Mouse (Mus musculus) left cerebral cortex, adult 11 months (tissue): ENCODE results near the gene Dpf3.

Source experiments
- DNase-seq: peaks from one replicate; pipeline ENCODE4 v3.0.0; 2022; ENCODE audit warnings: low spot score

The Dpf3 gene

GRCm38 (mm10) chr12:83338345-83338744, 149.2 kb downstream of the Dpf3 start:
- DNase-seq, result no peak

GRCm38 (mm10) chr12:83337776-83338149, 149.8 kb downstream of the Dpf3 start:
- DNase-seq, result no peak

DNA sequence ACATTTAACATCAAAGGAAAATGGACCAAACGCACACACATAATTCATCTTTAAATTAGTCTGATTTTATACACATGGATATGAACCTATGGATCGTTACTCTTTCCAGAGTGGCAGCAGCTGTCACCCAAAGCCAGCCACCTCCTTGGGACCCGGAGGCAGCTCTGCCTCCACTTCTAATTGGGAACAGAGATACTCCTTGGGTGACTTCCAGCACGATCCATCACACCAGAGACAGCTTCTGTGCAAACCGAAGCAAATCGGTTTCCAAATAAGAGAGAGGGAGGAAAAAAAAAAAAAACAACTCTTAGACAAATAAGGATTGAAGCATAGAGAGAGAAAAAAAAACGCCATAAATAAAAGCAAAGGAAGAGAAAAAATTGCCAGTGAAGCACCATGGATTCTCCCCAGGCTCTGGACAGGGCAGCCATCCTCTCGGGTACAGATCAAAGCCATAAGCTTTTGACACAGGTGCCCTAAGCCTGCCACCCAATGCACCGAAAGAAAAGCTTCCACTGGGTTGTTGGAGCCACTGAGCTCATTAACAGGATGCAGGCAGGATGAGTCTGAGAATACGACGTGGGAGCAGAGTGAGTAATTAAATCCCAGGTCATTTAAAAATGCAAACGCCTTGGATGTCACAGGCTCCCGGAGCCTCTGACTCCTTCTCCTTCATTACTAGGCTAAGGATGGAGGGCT, 150.3 kb downstream of the Dpf3 start:
- no peak for DNase-seq

DNA sequence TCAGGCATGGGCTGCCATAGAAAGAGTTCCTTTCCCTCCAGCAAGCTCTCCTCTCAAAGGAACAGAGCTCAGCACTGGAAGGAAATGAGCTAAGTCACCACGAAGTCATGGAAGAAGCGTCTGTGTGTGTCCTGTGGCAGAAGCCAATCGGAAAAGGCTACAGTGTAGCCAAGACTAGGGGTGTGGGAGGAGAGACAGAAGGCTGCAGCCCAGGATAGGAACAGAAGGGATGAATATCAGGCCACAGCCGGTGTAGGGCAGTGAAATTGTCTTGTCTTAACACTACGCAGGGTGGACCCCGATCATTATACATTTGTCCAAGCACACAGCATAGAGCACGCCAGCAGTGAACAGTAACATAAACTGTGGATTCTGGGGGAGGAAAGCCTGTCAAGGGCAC, 157.5 kb downstream of the Dpf3 start:
- DNase-seq, result no peak

DNA sequence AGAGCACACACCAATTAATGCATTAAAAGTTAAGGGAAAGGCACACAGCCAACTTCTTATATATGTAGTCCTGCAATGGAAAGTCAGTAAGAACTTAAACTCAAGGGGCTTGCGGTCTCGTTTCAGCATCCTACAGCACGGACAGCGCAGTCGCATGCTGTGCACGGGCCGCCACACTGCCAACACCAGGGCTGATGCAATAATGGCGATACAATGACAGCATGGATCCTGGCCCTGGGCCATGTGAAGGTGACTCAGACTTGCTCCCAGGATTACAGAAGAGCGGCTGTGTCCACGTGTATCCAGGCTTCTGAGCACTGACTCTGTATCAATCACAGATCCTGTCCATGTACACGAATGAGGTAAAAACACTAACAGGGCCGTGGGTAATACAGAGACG, 158.6 kb downstream of the Dpf3 start:
- DNase-seq, result no peak

DNA sequence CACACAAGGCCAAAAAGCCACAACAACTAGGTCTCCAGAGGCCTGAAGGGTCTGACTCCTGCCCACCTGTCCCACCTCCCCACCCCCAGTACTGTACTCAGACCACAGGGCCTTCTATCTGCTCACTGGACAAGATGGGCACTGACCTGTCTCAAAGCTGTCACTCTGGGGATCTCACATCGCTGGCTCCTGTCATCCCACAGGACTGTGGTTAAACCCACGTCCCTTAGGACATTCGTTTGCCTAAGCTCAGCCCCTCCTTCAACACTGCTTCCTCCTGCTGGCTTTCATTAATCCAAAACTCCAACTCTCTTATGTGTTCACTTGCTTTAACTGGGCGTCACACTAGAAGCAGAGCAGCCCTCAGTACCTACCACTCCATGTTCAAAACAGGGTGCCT, 159.0 kb downstream of the Dpf3 start:
- no peak for DNase-seq

GRCm38 (mm10) chr12:83327451-83327850, 160.1 kb downstream of the Dpf3 start:
- DNase-seq, result no peak

- no peak for DNase-seq
Observed at GRCm38 (mm10) chr12:83320725-83321124, 166.8 kb downstream of the Dpf3 start.

GRCm38 (mm10) chr12:83317646-83318443, 169.7 kb downstream of the Dpf3 start:
- no peak for DNase-seq

DNA sequence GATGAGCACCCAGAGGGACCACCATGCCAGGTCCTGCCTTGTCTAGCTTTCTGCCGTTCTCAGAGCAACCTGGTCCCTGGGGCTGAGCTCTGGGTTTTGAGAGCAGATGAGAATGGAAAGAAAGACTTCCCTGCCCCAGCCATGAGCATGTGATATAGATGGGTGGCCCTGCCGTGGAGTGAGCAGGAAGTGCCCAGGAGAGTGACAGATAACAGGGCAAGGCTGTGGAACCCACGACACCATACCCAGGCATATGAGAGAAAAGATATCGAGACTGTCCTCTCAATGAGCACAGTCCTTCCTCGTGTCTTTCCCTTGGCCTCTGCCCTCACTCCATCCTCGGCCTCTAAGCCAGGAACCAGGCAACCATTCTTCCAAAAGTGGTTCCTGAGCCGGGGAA, 172.8 kb downstream of the Dpf3 start:
- no peak for DNase-seq

DNA sequence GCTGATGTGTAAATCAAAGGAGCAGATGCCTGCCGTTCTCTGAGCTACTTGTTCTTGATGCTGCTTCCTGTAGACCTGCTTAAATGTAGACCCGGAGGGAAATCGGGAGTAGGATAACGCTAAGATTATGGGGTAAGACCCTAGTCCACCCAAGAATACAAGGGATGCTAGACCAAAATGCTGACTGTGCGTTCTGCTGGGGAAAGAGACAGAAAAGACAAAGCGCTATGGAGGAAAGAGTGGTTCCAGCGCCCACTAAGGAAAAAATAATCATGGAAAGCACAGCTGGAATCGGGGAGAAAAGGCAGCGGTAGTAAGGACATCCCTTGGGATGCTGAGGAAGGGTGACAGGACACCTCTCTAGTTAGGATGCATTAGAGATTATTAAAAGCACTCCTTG, 174.7 kb downstream of the Dpf3 start:
- DNase-seq, result no peak

- DNase-seq, result no peak
Observed at GRCm38 (mm10) chr12:83310567-83310966, 176.9 kb downstream of the Dpf3 start.

GRCm38 (mm10) chr12:83309031-83309804, 178.3 kb downstream of the Dpf3 start:
- DNase-seq, result no peak

DNA sequence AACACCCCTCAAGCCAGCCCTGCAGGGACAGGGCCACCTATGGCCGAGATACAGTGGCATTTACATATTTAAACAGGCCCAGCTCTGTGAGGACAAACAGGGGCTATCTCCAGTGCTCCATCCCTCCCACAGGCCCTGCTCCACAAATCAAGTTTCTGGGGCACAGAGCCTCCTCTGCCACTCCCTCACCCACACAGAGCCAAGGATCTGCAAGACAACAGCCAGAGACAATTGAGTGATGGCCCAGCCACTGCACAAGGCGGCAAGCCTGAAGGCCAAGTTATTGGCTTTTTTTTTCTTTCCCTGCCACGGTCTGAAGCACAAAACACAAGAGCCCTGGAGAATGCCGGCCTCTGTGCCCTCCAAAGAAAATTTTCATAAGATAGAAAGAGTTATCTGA, 178.9 kb downstream of the Dpf3 start:
- no peak for DNase-seq

DNA sequence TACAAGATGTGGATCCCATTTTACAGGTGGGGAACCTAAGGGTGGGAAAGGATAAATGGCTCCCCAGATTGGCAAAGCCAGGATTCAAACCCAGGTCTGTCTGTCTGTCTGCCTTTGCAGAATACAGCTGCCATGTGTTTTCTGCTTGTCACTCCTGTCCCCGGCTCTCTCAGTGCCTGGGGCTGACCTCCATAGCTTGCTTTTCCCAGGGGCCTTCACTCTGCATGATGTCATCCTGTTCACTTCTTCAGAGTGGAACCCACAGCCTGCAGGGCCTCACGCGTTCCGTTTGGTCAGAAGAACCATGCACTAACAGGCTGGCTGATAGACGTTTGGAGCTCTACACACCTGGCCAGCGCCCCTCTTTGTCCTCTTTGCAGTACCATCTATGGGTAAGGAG, 184.3 kb downstream of the Dpf3 start:
- no peak for DNase-seq

DNA sequence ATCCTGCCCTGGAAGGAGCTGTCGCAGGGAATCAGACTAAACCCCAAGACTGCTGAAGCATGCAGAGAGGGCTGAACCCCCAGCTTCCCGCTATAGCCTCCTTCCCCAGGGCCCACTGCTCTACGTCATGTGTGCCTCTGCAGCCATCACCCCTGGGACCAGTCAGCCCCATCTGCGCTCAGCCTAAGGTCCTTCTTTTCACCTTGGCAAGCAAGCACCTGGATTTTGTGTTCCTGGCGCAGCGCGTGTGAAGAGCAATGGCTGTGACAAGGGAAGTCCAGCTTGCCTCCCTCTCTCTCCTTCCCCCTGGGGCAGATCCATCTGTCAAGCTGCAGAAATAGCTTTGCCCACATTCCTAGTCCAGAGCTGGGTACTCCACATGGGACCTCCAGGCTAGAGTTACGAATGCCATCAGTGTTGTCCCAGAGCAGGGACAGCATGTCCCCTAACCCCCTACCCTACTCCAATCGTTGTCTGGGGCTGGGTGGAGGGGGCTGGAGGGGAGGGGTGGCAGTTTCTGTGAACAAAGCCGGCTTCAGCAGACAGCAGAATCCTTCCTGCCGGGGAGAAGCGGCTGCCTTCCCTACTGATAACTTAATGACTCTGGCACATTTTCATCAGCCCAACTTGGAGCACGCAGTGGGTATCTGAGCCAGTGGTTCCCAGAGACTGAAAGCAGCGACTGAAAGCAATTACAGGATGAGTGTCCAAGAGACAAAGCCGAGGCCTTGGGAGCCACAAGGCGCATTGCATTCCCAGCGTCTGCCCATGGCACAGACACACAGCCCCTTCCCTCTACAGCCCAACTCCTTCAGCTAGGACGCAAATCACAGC, 185.0 kb downstream of the Dpf3 start:
- no peak for DNase-seq

DNA sequence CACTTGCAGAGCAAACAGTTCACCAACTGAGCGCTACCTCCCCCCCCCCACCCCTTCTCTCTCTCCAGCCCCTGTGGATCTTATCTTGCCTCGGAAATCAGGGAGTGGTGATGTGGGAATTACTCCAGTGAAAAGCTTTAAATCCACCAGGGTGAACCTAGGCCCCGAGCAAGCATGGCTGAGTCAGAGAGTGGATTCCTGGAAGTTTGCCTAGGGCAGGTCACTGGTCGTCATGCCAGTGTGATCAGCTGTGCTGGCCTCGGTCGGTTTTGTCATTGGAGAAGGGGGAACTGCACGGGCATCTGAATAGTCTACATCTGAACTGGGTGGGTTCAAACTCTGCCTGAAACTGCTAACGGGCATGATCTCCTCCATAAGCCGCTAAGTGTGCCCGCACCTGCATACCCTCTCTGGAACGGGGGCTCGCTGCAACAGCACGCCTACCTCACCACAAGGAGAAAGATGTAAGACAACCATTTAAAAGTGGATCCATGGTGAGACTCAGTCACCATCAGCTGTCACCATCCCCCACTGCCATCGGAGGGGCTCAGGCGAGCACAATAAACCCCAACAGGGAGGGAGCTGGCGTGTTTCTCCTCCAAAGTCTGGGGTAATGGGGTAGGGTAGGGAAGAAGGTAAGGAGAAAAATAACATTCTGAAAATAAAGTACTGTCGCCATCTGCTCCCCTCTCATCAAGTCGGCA, 185.7 kb downstream of the Dpf3 start:
- no peak for DNase-seq

DNA sequence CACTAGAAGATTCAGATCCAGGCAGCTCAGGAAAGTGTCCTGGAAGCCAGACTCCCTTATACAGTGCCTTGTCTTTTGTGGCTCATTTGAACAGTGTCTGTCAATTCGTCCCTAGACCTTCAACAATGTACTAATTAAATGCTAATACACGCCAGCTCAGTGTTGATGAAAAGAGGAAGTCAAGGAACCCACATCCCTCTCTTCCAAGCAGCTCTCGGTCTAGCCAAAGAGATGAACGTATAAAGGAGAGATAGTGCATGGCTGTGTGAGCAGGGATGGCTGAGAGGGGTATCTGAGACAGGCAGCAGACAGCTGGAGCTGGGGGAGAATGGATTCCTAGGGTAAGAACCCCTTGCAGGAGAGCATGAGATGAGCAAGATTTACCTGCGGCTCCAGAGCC, 189.2 kb downstream of the Dpf3 start:
- no peak for DNase-seq

- DNase-seq, result no peak
Observed at GRCm38 (mm10) chr12:83295031-83295430, 192.5 kb downstream of the Dpf3 start.

GRCm38 (mm10) chr12:83291915-83292314, 195.6 kb downstream of the Dpf3 start:
- no peak for DNase-seq
